In the genomic region with DNA sequence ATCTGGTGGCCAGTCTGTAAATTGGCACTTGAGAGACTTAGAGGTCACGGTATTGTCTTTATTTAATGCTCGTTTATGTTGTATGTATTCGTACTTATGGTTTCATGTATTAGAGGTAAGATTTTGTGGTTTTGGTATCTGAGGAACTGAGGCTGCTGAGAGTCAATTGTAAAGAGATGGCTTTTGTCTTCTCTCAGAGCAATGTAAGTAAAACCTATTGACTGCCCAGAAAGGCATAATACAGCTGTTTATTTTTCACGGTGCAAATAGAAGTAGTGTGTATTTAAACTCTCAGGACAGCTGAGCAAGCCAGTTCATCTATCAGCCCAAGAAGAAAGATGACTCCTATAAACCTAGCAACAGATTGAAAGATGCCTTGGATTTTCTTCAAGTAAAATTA, we compare ENCODE assay signal across 8 mouse cellular contexts. TPM values are rescaled to one million over a fixed set of nuclear protein-coding genes. Genes with fewer than 3 reads are reported as not detected.
DNase-seq lines count a peak whose midpoint lies in the region; ATAC-seq and TF ChIP-seq lines count a peak whose summit lies in the region.

No protein-coding gene starts in this region.

- no peak for TF ChIP-seq CTCF in spleen, adult 2 months (IDR thresholded peaks at IDR 0.05; ENCODE audit: extremely low read depth, insufficient read depth, insufficient read length, insufficient replicate concordance)
- no peak for TF ChIP-seq CTCF in stomach, postnatal 0 days (IDR thresholded peaks at IDR 0.05; ENCODE audit: low read depth)

- peak overlapping the region; percentile 88 for H3K9ac ChIP-seq in liver, embryonic 11.5 days (ENCODE audit: low read depth, low read length)
- H3K9ac ChIP-seq in stomach, postnatal 0 days (ENCODE audit: low read length) = peak overlapping the region; percentile 100

- DNase-seq in cerebellum, adult 8-10 months = peak; percentile 13
- DNase-seq in cerebellum, postnatal 4 days (ENCODE audit: low spot score in 2 of 2) = no peak
- no peak for DNase-seq in spleen, adult 2 months (ENCODE audit: low read depth in 1 of 2, low spot score in 2 of 2)
- no peak for DNase-seq in spleen, adult 12 weeks (ENCODE audit: low spot score)
- DNase-seq in liver, embryonic 11.5 days (ENCODE audit: low spot score) = no peak
- DNase-seq in stomach, postnatal 0 days (ENCODE audit: low spot score) = no peak
- DNase-seq in MN1 (ENCODE audit: low spot score) = no peak
- DNase-seq in left cerebral cortex, adult 11 months (ENCODE audit: low spot score) = no peak

- no peak for TF ChIP-seq EP300 in stomach, postnatal 0 days (optimal IDR thresholded peaks at IDR 0.05)

- no peaks in the 10 kb centered on the region for H3K9me3 ChIP-seq in liver, embryonic 11.5 days (ENCODE audit: control insufficient read depth, low read length)
- no peaks in the 10 kb centered on the region for H3K9me3 ChIP-seq in stomach, postnatal 0 days (ENCODE audit: control insufficient read depth, low read length)

- peaks cover 7% of the 10 kb centered on the region for H3K36me3 ChIP-seq in spleen, adult 2 months (ENCODE audit: control insufficient read depth, insufficient read depth, low read length)
- peaks cover 23% of the 10 kb centered on the region for H3K36me3 ChIP-seq in liver, embryonic 11.5 days (ENCODE audit: control insufficient read depth, insufficient read depth, low read length)
- peaks cover 4% of the 10 kb centered on the region for H3K36me3 ChIP-seq in stomach, postnatal 0 days (ENCODE audit: control insufficient read depth, insufficient read depth, low read length)

- ATAC-seq in liver, embryonic 11.5 days (replicated peaks; ENCODE audit: low FRiP score) = no peak
- ATAC-seq in stomach, postnatal 0 days (ENCODE audit: low FRiP score, low TSS enrichment) = no peak

- peaks cover 9% of the 10 kb centered on the region; the same call in 1 of the 2 replicates for H3K4me1 ChIP-seq in spleen, adult 2 months (ENCODE audit: control insufficient read depth, insufficient read depth, insufficient read length)
- peaks cover 22% of the 10 kb centered on the region for H3K4me1 ChIP-seq in liver, embryonic 11.5 days (replicated peaks; ENCODE audit: control insufficient read depth, insufficient read depth, low read length)
- 0 out of 2 replicates have a peak, but pooled peaks cover 3% of the 10 kb centered on the region for H3K4me1 ChIP-seq in stomach, postnatal 0 days (replicated peaks; ENCODE audit: control insufficient read depth, insufficient read depth)

- peak overlapping the region; percentile 75 for H3K4me2 ChIP-seq in liver, embryonic 11.5 days
- peak overlapping the region; percentile 82 for H3K4me2 ChIP-seq in stomach, postnatal 0 days (replicated peaks; ENCODE audit: low read depth)

- no peak overlapping the region; the same call in 1 of the 2 replicates for H3K27ac ChIP-seq in spleen, adult 2 months (ENCODE audit: insufficient read depth, low read length)
- peak overlapping the region; percentile 98 for H3K27ac ChIP-seq in liver, embryonic 11.5 days (ENCODE audit: low read depth, low read length)
- peak overlapping the region; percentile 100 for H3K27ac ChIP-seq in stomach, postnatal 0 days (replicated peaks)

- peak overlapping the region; percentile 4; the same call in 1 of the 2 replicates for H3K4me3 ChIP-seq in spleen, adult 2 months (ENCODE audit: extremely low read depth, insufficient read depth, insufficient read length)
- peak overlapping the region; percentile 92 for H3K4me3 ChIP-seq in liver, embryonic 11.5 days (ENCODE audit: low read depth, low read length)
- H3K4me3 ChIP-seq in stomach, postnatal 0 days (ENCODE audit: low read depth, low read length) = peak overlapping the region; percentile 96

- no peaks in the 10 kb centered on the region for H3K27me3 ChIP-seq in spleen, adult 2 months (ENCODE audit: control insufficient read depth, insufficient read depth, low read length)
- H3K27me3 ChIP-seq in liver, embryonic 11.5 days (replicated peaks; ENCODE audit: control insufficient read depth, insufficient read depth, low read length) = no peaks in the 10 kb centered on the region
- no peaks in the 10 kb centered on the region for H3K27me3 ChIP-seq in stomach, postnatal 0 days (ENCODE audit: control insufficient read depth, insufficient read depth, low read length)

- no peak for TF ChIP-seq POLR2A in spleen, adult 2 months (IDR thresholded peaks at IDR 0.05; ENCODE audit: low read depth, low read length)

- 0% methylated on average over 4 of the region's 4 CpGs for WGBS in spleen, adult 2 months
- WGBS in liver, embryonic 11.5 days = 23% methylated on average over 4 of the region's 4 CpGs
- WGBS in stomach, postnatal 0 days = 3% methylated on average over 4 of the region's 4 CpGs

RNA-seq across cellular contexts. Expression of a gene that starts 0.6 kb away (rescaled TPM):
- polyA plus RNA-seq in spleen, adult 2 months (2012; rRNA removed) = 15.1 and 18.9 TPM in 2 replicates
- 8.5 and 10.6 TPM in 2 replicates for polyA plus RNA-seq in liver, embryonic 11.5 days (2014; fragmentation: Nextera tagmentation; extraction: Ambion mirVana)
- 4.3 and 5.9 TPM in 2 replicates for polyA plus RNA-seq in stomach, postnatal 0 days (2015; fragmentation: Nextera tagmentation; extraction: Ambion mirVana)

Comparison
In these comparisons a context has a peak if more than half of its experiments do, and no peak if none do; other contexts are left out.
1. H3K4me3 ChIP-seq: peak in every context shown above with its lines; median percentile 96 in stomach, postnatal 0 days; 92 in liver, embryonic 11.5 days; 4 in spleen, adult 2 months.